Mouse (Mus musculus) neural tube, embryonic 15.5 days (tissue): ENCODE data around the gene Jmjd1c. TPM values are rescaled to one million over a fixed set of nuclear protein-coding genes. Genes with fewer than 3 reads are reported as not detected.

Experiments
- ATAC-seq: fragments of 200-750 bp; cut with Nextera tagmentation; 2 replicates; pipeline ENCODE4 v1.8.0; 2017; ENCODE audit warnings: mild to moderate bottlenecking, moderate TSS enrichment, moderate library complexity; ENCODE audit not compliant: low FRiP score
- H3K27ac ChIP-seq: fragments of 300-500 bp; sonication (generic); replicated peaks from 2 replicates; pipeline ENCODE4 v1.5.1; 2015; ENCODE audit warnings: mild to moderate bottlenecking, inconsistent platforms
- H3K27me3 ChIP-seq: fragments of 300-500 bp; sonication (generic); replicated peaks from 2 replicates; pipeline ENCODE4 v1.6.1; 2015; ENCODE audit warnings: inconsistent platforms
- H3K36me3 ChIP-seq: fragments of 300-500 bp; sonication (generic); 2 replicates; pipeline ENCODE4 v1.6.1; 2015; ENCODE audit warnings: inconsistent platforms
- H3K4me1 ChIP-seq: fragments of 300-500 bp; sonication (generic); 2 replicates; pipeline ENCODE4 v1.6.1; 2015; ENCODE audit warnings: inconsistent platforms
- H3K4me2 ChIP-seq: fragments of 300-500 bp; sonication (generic); 2 replicates; pipeline ENCODE4 v1.6.1; 2015; ENCODE audit warnings: inconsistent platforms, mild to moderate bottlenecking, moderate library complexity
- H3K4me3 ChIP-seq: fragments of 300-500 bp; sonication (generic); replicated peaks from 2 replicates; pipeline ENCODE4 v1.5.1; 2015; ENCODE audit warnings: mild to moderate bottlenecking, inconsistent platforms
- H3K9ac ChIP-seq: fragments of 300-500 bp; sonication (generic); replicated peaks from 2 replicates; pipeline ENCODE4 v1.6.1; 2015; ENCODE audit warnings: mild to moderate bottlenecking, inconsistent platforms
- H3K9me3 ChIP-seq: fragments of 300-500 bp; sonication (generic); replicated peaks from 2 replicates; pipeline ENCODE4 v1.6.1; 2016; ENCODE audit warnings: inconsistent platforms
- WGBS: fragments of 180-500 bp; shearing (Covaris S2); methylation state at CpG from one replicate; pipeline ENCODE4 v1.1.7; 2015; ENCODE audit warnings: mixed read lengths; 5-methylcytosine and 5-hydroxymethylcytosine counted together
- polyA plus RNA-seq: library from polyadenylated mRNA; unstranded; fragments of >200 nt; fragmentation: Nextera tagmentation; extraction: Ambion mirVana; gene quantifications from 2 replicates; pipeline ENCODE4 v1.2.1, GENCODE M21; 2015

Jmjd1c gene
- polyA plus RNA-seq, 1 experiment from 2014 or later = 50.7 TPM

- Histone ChIP-seq H3K27ac (no peak overlapping the region), H3K9ac (no peak overlapping the region), H3K9me3 (no peaks in the 10 kb centered on the region), H3K27me3 (no peaks in the 10 kb centered on the region), H3K36me3 (peaks cover 37% of the 10 kb centered on the region), H3K4me1 (peaks cover 10% of the 10 kb centered on the region), H3K4me3 (no peak overlapping the region), H3K4me2 (no peak overlapping the region)
- WGBS = 49% methylated on average over 5 of the region's 5 CpGs
- ATAC-seq = no peak
These were observed 125.4 kb downstream of the Jmjd1c start for GRCm38 (mm10) chr10:67221284-67221683.

DNA sequence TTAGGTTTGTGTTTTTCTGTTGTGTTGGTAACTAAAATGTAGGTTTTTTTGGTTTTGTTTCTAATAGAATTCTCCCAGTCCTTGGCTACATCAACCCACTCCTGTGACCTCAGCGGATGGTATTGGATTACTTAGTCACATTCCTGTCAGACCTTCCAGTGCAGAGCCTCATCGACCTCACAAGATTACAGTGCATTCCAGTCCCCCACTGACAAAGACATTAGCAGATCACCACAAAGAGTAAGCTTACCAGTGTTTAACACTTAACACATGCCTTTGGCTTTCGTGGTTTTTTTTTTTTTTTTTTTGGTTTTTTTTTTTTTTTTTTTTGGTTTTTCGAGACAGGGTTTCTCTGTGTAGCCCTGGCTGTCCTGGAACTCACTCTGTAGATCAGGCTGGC, 128.0 kb downstream of the Jmjd1c start:
- Histone ChIP-seq H3K9ac (no peak overlapping the region), H3K4me1 (peaks cover 14% of the 10 kb centered on the region), H3K4me3 (no peak overlapping the region), H3K9me3 (no peaks in the 10 kb centered on the region), H3K27me3 (no peaks in the 10 kb centered on the region), H3K27ac (no peak overlapping the region), H3K36me3 (peaks cover 44% of the 10 kb centered on the region), H3K4me2 (no peak overlapping the region)
- no peak for ATAC-seq
- WGBS = 86% methylated on average over 3 of the region's 4 CpGs

GRCm38 (mm10) chr10:67225528-67225927, 129.6 kb downstream of the Jmjd1c start:
- Histone ChIP-seq H3K36me3 (peaks cover 31% of the 10 kb centered on the region), H3K9me3 (no peaks in the 10 kb centered on the region), H3K4me3 (no peak overlapping the region), H3K27ac (peak overlapping the region; percentile 68; the same call in 1 of the 2 replicates), H3K27me3 (no peaks in the 10 kb centered on the region), H3K4me1 (peaks cover 14% of the 10 kb centered on the region), H3K9ac (no peak overlapping the region), H3K4me2 (no peak overlapping the region)
- WGBS = 89% methylated on average over 6 of the region's 6 CpGs
- ATAC-seq = no peak

GRCm38 (mm10) chr10:67226109-67226508, 130.2 kb downstream of the Jmjd1c start:
- Histone ChIP-seq H3K4me2 (no peak overlapping the region), H3K9me3 (no peaks in the 10 kb centered on the region), H3K27ac (peak overlapping the region; percentile 68), H3K27me3 (no peaks in the 10 kb centered on the region), H3K4me3 (no peak overlapping the region), H3K4me1 (peaks cover 13% of the 10 kb centered on the region), H3K9ac (no peak overlapping the region), H3K36me3 (peaks cover 37% of the 10 kb centered on the region)
- ATAC-seq = peak; percentile 47; the same call in 1 of the 2 replicates
- 72% methylated on average over 7 of the region's 7 CpGs for WGBS

- no peaks in the 10 kb centered on the region for H3K27me3 ChIP-seq
- H3K9ac ChIP-seq = no peak overlapping the region
- ATAC-seq = no peak
- peaks cover 9% of the 10 kb centered on the region for H3K4me1 ChIP-seq
- peaks cover 41% of the 10 kb centered on the region for H3K36me3 ChIP-seq
- peak overlapping the region; percentile 68 for H3K27ac ChIP-seq
- no peaks in the 10 kb centered on the region for H3K9me3 ChIP-seq
- no peak overlapping the region for H3K4me3 ChIP-seq
- H3K4me2 ChIP-seq = no peak overlapping the region
- 80% methylated on average over 14 of the region's 14 CpGs for WGBS
These were observed 130.6 kb downstream of the Jmjd1c start for GRCm38 (mm10) chr10:67226543-67226942.

GRCm38 (mm10) chr10:67230439-67230838, 134.5 kb downstream of the Jmjd1c start:
- peaks cover 47% of the 10 kb centered on the region for H3K36me3 ChIP-seq

GRCm38 (mm10) chr10:67247145-67247544, 151.2 kb downstream of the Jmjd1c start:
- Histone ChIP-seq H3K36me3 (peaks cover 44% of the 10 kb centered on the region), H3K9me3 (no peaks in the 10 kb centered on the region)
- 90% methylated on average over 4 of the region's 4 CpGs for WGBS

More at GRCm38 (mm10) chr10:67230439-67230838, 134.5 kb downstream of the Jmjd1c start:
- no peak for ATAC-seq
- Histone ChIP-seq H3K4me2 (no peak overlapping the region), H3K27me3 (no peaks in the 10 kb centered on the region), H3K4me3 (no peak overlapping the region), H3K9me3 (no peaks in the 10 kb centered on the region), H3K9ac (no peak overlapping the region), H3K4me1 (peaks cover 8% of the 10 kb centered on the region; the same call in 1 of the 2 replicates), H3K27ac (no peak overlapping the region)
- 46% methylated on average over 6 of the region's 6 CpGs for WGBS

GRCm38 (mm10) chr10:67249486-67249885, 153.6 kb downstream of the Jmjd1c start:
- Histone ChIP-seq H3K4me2 (no peak overlapping the region), H3K27me3 (no peaks in the 10 kb centered on the region), H3K4me3 (no peak overlapping the region), H3K9me3 (no peaks in the 10 kb centered on the region), H3K27ac (no peak overlapping the region), H3K36me3 (peaks cover 36% of the 10 kb centered on the region), H3K9ac (no peak overlapping the region), H3K4me1 (peaks cover 10% of the 10 kb centered on the region)
- 89% methylated on average over 2 of the region's 2 CpGs for WGBS
- no peak for ATAC-seq

More at GRCm38 (mm10) chr10:67247145-67247544, 151.2 kb downstream of the Jmjd1c start:
- H3K4me1 ChIP-seq = peaks cover 5% of the 10 kb centered on the region; the same call in 1 of the 2 replicates
- H3K27ac ChIP-seq = no peak overlapping the region
- H3K27me3 ChIP-seq = no peaks in the 10 kb centered on the region
- H3K9ac ChIP-seq = no peak overlapping the region
- no peak overlapping the region for H3K4me3 ChIP-seq
- no peak overlapping the region for H3K4me2 ChIP-seq
- ATAC-seq = no peak

- H3K4me3 ChIP-seq = no peak overlapping the region
- peaks cover 36% of the 10 kb centered on the region for H3K36me3 ChIP-seq
- no peak overlapping the region for H3K4me2 ChIP-seq
- ATAC-seq = no peak
- H3K9me3 ChIP-seq = no peaks in the 10 kb centered on the region
- no peak overlapping the region for H3K9ac ChIP-seq
- WGBS = 87% methylated on average over 6 of the region's 6 CpGs
- H3K27me3 ChIP-seq = no peaks in the 10 kb centered on the region
- H3K4me1 ChIP-seq = peaks cover 10% of the 10 kb centered on the region
- H3K27ac ChIP-seq = no peak overlapping the region
These were observed 154.9 kb downstream of the Jmjd1c start for GRCm38 (mm10) chr10:67250846-67251245.

- H3K4me1 ChIP-seq = peaks cover 10% of the 10 kb centered on the region
- no peaks in the 10 kb centered on the region for H3K9me3 ChIP-seq
- no peak overlapping the region for H3K9ac ChIP-seq
- 55% methylated on average over 5 of the region's 5 CpGs for WGBS
- H3K27ac ChIP-seq = peak overlapping the region; percentile 63; the same call in 1 of the 2 replicates
- H3K4me2 ChIP-seq = no peak overlapping the region
- H3K4me3 ChIP-seq = no peak overlapping the region
- H3K36me3 ChIP-seq = peaks cover 28% of the 10 kb centered on the region
- no peaks in the 10 kb centered on the region for H3K27me3 ChIP-seq
- ATAC-seq = no peak
These were observed 156.4 kb downstream of the Jmjd1c start for GRCm38 (mm10) chr10:67252353-67252752.

DNA sequence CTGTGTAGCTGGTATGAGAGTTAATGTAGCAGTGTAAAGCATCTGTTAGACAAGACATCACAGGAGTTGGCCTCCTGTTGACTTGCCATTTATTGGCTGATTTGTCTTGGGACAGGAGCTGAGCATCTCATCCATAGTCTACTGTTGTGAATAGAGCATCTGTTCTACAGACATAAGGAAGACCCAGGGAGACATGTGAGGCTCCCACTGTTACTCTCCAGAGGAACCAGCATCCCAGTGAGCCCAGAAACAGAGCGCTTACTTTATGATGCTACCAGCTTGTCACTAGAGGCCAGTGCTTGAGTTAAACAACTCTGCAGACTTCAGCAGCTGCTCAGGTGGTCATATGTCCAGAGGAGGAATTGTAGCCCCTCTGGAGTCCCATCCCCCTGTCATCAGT, 157.2 kb downstream of the Jmjd1c start:
- Histone ChIP-seq H3K9ac (no peak overlapping the region), H3K27ac (peak overlapping the region; percentile 63; the same call in 1 of the 2 replicates), H3K4me1 (peaks cover 10% of the 10 kb centered on the region), H3K9me3 (no peaks in the 10 kb centered on the region), H3K36me3 (peaks cover 27% of the 10 kb centered on the region), H3K4me3 (no peak overlapping the region), H3K27me3 (no peaks in the 10 kb centered on the region), H3K4me2 (no peak overlapping the region)
- no peak for ATAC-seq
- WGBS = 67% methylated on average over 1 of the region's 1 CpGs

DNA sequence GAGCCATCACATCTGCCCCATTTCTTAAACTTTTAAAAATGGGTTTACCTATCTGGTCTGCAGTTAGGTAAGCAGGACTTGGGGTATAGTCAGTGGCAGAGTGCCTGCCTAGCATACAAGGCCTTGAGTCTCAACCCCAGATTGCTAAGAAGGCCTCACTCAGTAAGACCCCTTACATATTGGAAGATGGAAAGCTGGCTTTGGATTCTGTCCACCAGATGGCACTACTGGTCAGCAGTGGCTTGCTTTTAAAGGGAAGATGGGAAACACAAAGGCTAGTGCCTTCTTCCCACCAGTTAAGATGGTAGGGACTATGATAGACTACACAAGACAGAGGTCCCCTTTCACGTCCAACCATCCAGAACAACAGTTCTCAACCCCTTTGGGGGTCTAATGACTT, 168.9 kb downstream of the Jmjd1c start:
- Histone ChIP-seq H3K27ac (no peak overlapping the region), H3K4me2 (no peak overlapping the region), H3K9me3 (no peaks in the 10 kb centered on the region), H3K27me3 (no peaks in the 10 kb centered on the region), H3K4me3 (no peak overlapping the region), H3K36me3 (peaks cover 30% of the 10 kb centered on the region), H3K9ac (no peak overlapping the region), H3K4me1 (no peaks in the 10 kb centered on the region)
- ATAC-seq = no peak
- WGBS = 52% methylated on average over 1 of the region's 1 CpGs
